Mouse (Mus musculus): Measurements from ENCODE around the gene Ckmt2. TPM values are rescaled to one million over a fixed set of nuclear protein-coding genes. Genes with fewer than 3 reads are reported as not detected.

Gene Ckmt2
- polyA plus RNA-seq, 1 experiment = 18.1 TPM

Other genes with a start within 250 kb of the Ckmt2 start
- gene Acot12, start 135.4 kb downstream of the Ckmt2 start, polyA plus RNA-seq (2012; fragmentation: generic; extraction: Trizol) = 0.13 TPM
- 12.1 TPM for gene Zcchc9, start 69.2 kb downstream of the Ckmt2 start, polyA plus RNA-seq (2012; fragmentation: generic; extraction: Trizol)